Mouse (Mus musculus) kidney, embryonic 15.5 days (tissue): ENCODE results near the gene Gm49394. TPM values are rescaled to one million over a fixed set of nuclear protein-coding genes. Genes with fewer than 3 reads are reported as not detected.

Source experiments
- ATAC-seq: fragments of 200-750 bp; cut with Nextera tagmentation; replicated peaks from 2 replicates; pipeline ENCODE4 v1.8.0; 2017; ENCODE audit warnings: moderate TSS enrichment; ENCODE audit not compliant: low FRiP score
- H3K27ac ChIP-seq: fragments of 300-500 bp; sonication (generic); 2 replicates; pipeline ENCODE4 v1.5.1; 2015; ENCODE audit warnings: mild to moderate bottlenecking, inconsistent platforms
- H3K27me3 ChIP-seq: fragments of 300-500 bp; sonication (generic); 2 replicates; pipeline ENCODE4 v1.6.1; 2015; ENCODE audit warnings: inconsistent platforms
- H3K36me3 ChIP-seq: fragments of 300-500 bp; sonication (generic); 2 replicates; pipeline ENCODE4 v1.6.1; 2015; ENCODE audit warnings: inconsistent platforms
- H3K4me1 ChIP-seq: fragments of 300-500 bp; sonication (generic); 2 replicates; pipeline ENCODE4 v1.6.1; 2015; ENCODE audit warnings: inconsistent platforms
- H3K4me2 ChIP-seq: fragments of 300-500 bp; sonication (generic); 2 replicates; pipeline ENCODE4 v1.6.1; 2015; ENCODE audit warnings: moderate library complexity, mild to moderate bottlenecking, inconsistent platforms
- H3K4me3 ChIP-seq: fragments of 300-500 bp; sonication (generic); replicated peaks from 2 replicates; pipeline ENCODE4 v1.5.1; 2015; ENCODE audit warnings: mild to moderate bottlenecking, inconsistent platforms
- H3K9ac ChIP-seq: fragments of 300-500 bp; sonication (generic); 2 replicates; pipeline ENCODE4 v1.6.1; 2015; ENCODE audit warnings: mild to moderate bottlenecking, inconsistent platforms
- H3K9me3 ChIP-seq: fragments of 300-500 bp; sonication (generic); replicated peaks from 2 replicates; pipeline ENCODE4 v1.6.1; 2016; ENCODE audit warnings: inconsistent platforms
- WGBS: fragments of 180-500 bp; shearing (Covaris S2); methylation state at CpG from one replicate; pipeline ENCODE4 v1.1.7; 2015; ENCODE audit warnings: mixed read lengths; 5-methylcytosine and 5-hydroxymethylcytosine counted together
- polyA plus RNA-seq: library from polyadenylated mRNA; unstranded; fragments of >200 nt; fragmentation: Nextera tagmentation; extraction: Ambion mirVana; gene quantifications from 2 replicates; pipeline ENCODE4 v1.2.1, GENCODE M21; 2015

Gene Gm49394
- polyA plus RNA-seq: not detected in 2 replicates

DNA sequence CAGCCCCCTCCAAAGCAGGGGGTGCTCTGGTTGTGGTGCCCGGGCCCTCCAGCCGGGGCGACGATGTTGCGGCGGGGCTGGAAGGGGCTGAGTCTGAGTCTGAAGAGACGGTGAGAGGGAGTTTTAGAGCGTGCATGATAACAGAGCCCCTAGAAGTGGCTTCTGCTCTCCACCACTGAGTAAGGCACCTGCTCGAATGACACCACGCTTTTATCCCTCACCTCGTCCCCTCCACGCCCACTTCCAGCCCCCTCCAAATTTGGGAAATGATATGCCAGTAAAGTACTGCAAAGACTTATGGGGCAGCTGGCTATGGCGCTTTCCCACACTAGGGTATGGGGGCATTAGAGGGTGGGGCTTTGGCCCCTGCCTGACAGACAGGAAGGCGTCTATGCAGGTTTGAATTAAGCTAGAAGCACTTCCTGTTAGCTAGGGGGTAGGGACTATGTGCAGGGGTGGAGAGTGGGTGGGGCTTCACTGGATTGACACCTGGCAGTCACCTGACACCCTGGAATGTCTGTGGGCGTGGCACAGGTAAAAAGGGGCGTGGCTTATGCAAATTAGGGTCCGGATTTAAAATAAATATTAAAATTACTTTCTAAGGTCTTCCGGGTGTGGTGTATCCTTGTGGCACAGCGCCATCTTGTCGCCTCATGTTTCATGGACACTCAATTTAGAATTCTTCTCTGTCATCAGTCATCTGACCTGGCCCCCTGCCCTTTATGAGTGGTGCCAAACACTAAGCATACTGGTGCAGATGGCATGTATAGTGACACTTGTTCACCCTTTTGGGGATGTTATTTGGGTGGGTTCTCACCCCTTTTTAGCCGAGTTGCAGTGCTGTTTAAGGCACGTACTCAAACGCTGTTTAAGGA lies at the start of gene Gm49394:
Gm49394 (minus strand) TSS at position 192 of the 875 bp plus-strand sequence.
- Histone ChIP-seq H3K9me3 (peaks cover 27% of the 10 kb centered on the region), H3K4me1 (peaks cover 6% of the 10 kb centered on the region; the same call in 1 of the 2 replicates), H3K4me3 (no peak within 1 kb of the TSS), H3K4me2 (no peak within 1 kb of the TSS), H3K27ac (no peak within 1 kb of the TSS), H3K9ac (no peak within 1 kb of the TSS), H3K36me3 (peaks cover 24% of the 10 kb centered on the region), H3K27me3 (peaks cover 19% of the 10 kb centered on the region)
- WGBS: 85% methylated on average over 23 of the region's 23 CpGs
- ATAC-seq: no peak

GRCm38 (mm10) chr7:142714783-142715498 lies 45.2 kb upstream of the Gm49394 start:
- ATAC-seq: no peak
- Histone ChIP-seq H3K36me3 (no peaks in the 10 kb centered on the region), H3K27me3 (no peaks in the 10 kb centered on the region), H3K9me3 (no peaks in the 10 kb centered on the region), H3K4me2 (peak overlapping the region; percentile 56), H3K4me1 (peaks cover 2% of the 10 kb centered on the region), H3K4me3 (no peak overlapping the region; the same call in 1 of the 2 replicates), H3K27ac (no peak overlapping the region), H3K9ac (0 out of 2 replicates have a peak overlapping the region, but pooled peaks have one; percentile 26)
- WGBS: 12% methylated on average over 8 of the region's 8 CpGs

- Histone ChIP-seq H3K9me3 (no peaks in the 10 kb centered on the region), H3K4me2 (no peak overlapping the region), H3K4me3 (no peak overlapping the region), H3K27ac (no peak overlapping the region), H3K4me1 (no peaks in the 10 kb centered on the region), H3K9ac (no peak overlapping the region), H3K36me3 (no peaks in the 10 kb centered on the region), H3K27me3 (no peaks in the 10 kb centered on the region)
- WGBS: 90% methylated on average over 2 of the region's 2 CpGs
- no peak for ATAC-seq
These were observed 37.1 kb upstream of the Gm49394 start for GRCm38 (mm10) chr7:142706873-142707272.

GRCm38 (mm10) chr7:142699334-142699860 lies 29.7 kb upstream of the Gm49394 start:
- Histone ChIP-seq H3K4me1 (no peaks in the 10 kb centered on the region), H3K4me2 (no peak overlapping the region), H3K4me3 (no peak overlapping the region), H3K36me3 (no peaks in the 10 kb centered on the region), H3K9me3 (no peaks in the 10 kb centered on the region), H3K27me3 (no peaks in the 10 kb centered on the region), H3K9ac (no peak overlapping the region), H3K27ac (no peak overlapping the region)
- no peak for ATAC-seq
- WGBS: 70% methylated on average over 5 of the region's 5 CpGs

DNA sequence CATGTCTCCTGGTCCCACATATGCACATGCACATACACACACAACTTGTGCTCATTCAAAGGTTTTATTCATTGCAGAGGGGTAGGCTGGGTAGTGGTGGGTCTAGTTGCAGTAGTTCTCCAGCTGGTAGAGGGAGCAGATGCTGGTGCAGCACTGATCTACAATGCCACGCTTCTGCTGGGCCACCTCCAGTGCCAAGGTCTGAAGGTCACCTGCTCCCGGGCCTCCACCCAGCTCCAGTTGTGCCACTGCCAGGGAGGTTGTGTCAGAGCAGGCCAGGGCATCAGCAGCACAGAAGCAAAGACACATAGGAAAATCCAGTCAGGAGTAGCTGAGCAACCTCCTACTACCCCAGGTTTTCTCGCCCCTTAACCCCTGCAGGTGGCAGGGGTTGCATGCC lies 8.9 kb upstream of the Gm49394 start:
- no peak overlapping the region for H3K9ac ChIP-seq
- H3K4me2 ChIP-seq: no peak overlapping the region
- H3K4me1 ChIP-seq: 0 out of 2 replicates have a peak, but pooled peaks cover 3% of the 10 kb centered on the region
- H3K27ac ChIP-seq: no peak overlapping the region
- H3K9me3 ChIP-seq: no peaks in the 10 kb centered on the region
- no peak for ATAC-seq
- no peak overlapping the region for H3K4me3 ChIP-seq
- 91% methylated on average over 3 of the region's 3 CpGs for WGBS
- no peaks in the 10 kb centered on the region for H3K27me3 ChIP-seq
- H3K36me3 ChIP-seq: no peaks in the 10 kb centered on the region

DNA sequence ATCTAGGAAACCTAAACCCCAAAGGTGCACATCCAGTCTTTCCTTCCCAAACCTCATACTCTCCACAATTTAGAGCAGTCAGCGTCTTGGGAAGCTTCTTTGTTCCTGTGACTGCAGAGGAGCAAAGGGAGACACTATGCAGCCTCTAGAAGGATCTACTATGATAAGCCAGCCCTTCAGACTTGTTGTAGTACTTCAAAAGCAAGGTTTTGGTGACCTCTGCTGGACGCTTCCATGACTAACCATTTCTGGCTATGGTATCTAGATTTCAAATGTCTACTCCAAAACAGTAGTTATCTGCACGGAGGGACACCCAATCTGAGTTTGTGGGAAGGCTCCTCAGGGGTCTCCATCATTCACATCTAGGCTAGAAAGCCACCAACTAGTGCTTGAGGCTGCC lies 5.9 kb upstream of the Gm49394 start:
- 4% methylated on average over 3 of the region's 3 CpGs for WGBS
- no peak overlapping the region for H3K9ac ChIP-seq
- no peak for ATAC-seq
- no peak overlapping the region for H3K4me3 ChIP-seq
- H3K4me1 ChIP-seq: 0 out of 2 replicates have a peak, but pooled peaks cover 3% of the 10 kb centered on the region
- peaks cover 10% of the 10 kb centered on the region; the same call in 1 of the 2 replicates for H3K9me3 ChIP-seq
- no peaks in the 10 kb centered on the region for H3K27me3 ChIP-seq
- no peak overlapping the region for H3K27ac ChIP-seq
- H3K4me2 ChIP-seq: no peak overlapping the region
- H3K36me3 ChIP-seq: no peaks in the 10 kb centered on the region

- H3K27ac ChIP-seq: no peak overlapping the region
- no peaks in the 10 kb centered on the region for H3K27me3 ChIP-seq
- H3K4me3 ChIP-seq: no peak overlapping the region
- WGBS: 69% methylated on average over 6 of the region's 6 CpGs
- no peak; the same call in 1 of the 2 replicates for ATAC-seq
- no peaks in the 10 kb centered on the region for H3K36me3 ChIP-seq
- peaks cover 14% of the 10 kb centered on the region for H3K9me3 ChIP-seq
- H3K4me1 ChIP-seq: 0 out of 2 replicates have a peak, but pooled peaks cover 3% of the 10 kb centered on the region
- no peak overlapping the region for H3K9ac ChIP-seq
- H3K4me2 ChIP-seq: no peak overlapping the region
These were observed 5.4 kb upstream of the Gm49394 start for GRCm38 (mm10) chr7:142675141-142675540.

GRCm38 (mm10) chr7:142672120-142672519 lies 2.4 kb upstream of the Gm49394 start:
- 11% methylated on average over 4 of the region's 4 CpGs for WGBS
- ATAC-seq: no peak

GRCm38 (mm10) chr7:142671067-142671466 lies 1.3 kb upstream of the Gm49394 start:
- no peak for ATAC-seq
- peaks cover 8% of the 10 kb centered on the region; the same call in 1 of the 2 replicates for H3K4me1 ChIP-seq
- WGBS: 96% methylated on average over 1 of the region's 1 CpGs
- H3K36me3 ChIP-seq: peaks cover 24% of the 10 kb centered on the region
- H3K4me3 ChIP-seq: no peak overlapping the region
- H3K9me3 ChIP-seq: peaks cover 27% of the 10 kb centered on the region
- H3K27ac ChIP-seq: no peak overlapping the region
- H3K4me2 ChIP-seq: no peak overlapping the region
- no peak overlapping the region for H3K9ac ChIP-seq
- H3K27me3 ChIP-seq: peaks cover 8% of the 10 kb centered on the region

More at GRCm38 (mm10) chr7:142672120-142672519, 2.4 kb upstream of the Gm49394 start:
- no peak overlapping the region for H3K4me2 ChIP-seq
- H3K36me3 ChIP-seq: peaks cover 22% of the 10 kb centered on the region
- H3K4me1 ChIP-seq: peaks cover 6% of the 10 kb centered on the region; the same call in 1 of the 2 replicates
- H3K27ac ChIP-seq: no peak overlapping the region
- H3K9me3 ChIP-seq: peaks cover 27% of the 10 kb centered on the region
- H3K27me3 ChIP-seq: peaks cover 2% of the 10 kb centered on the region; the same call in 1 of the 2 replicates
- H3K4me3 ChIP-seq: no peak overlapping the region
- H3K9ac ChIP-seq: no peak overlapping the region

DNA sequence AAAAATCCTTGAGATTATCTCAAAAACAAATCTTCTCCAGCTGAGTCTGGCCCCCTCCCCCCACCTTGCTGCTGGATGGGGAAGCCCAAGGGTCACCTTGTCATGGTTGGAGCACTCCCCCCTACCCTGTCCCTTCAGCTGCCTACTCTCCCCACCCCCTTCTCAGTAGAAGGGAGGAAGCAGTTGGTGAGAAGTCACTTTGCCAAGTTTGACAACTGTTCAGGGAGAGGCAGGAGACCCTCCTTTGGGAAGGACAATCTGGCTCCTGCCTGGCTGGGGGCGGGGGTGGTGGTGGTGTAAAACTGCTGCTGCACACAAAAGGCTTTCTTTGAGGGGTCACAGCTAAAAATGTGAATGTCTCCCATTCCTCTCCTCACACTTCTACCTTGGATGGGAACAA lies 1.4 kb downstream of the Gm49394 start:
- H3K27ac ChIP-seq: no peak overlapping the region
- WGBS: 85% methylated on average over 1 of the region's 1 CpGs
- ATAC-seq: no peak
- peaks cover 24% of the 10 kb centered on the region for H3K36me3 ChIP-seq
- peaks cover 27% of the 10 kb centered on the region for H3K9me3 ChIP-seq
- H3K27me3 ChIP-seq: peaks cover 36% of the 10 kb centered on the region
- H3K4me1 ChIP-seq: peaks cover 19% of the 10 kb centered on the region
- no peak overlapping the region for H3K9ac ChIP-seq
- no peak overlapping the region for H3K4me2 ChIP-seq
- H3K4me3 ChIP-seq: no peak overlapping the region

- ATAC-seq: no peak
- Histone ChIP-seq H3K4me3 (no peak overlapping the region), H3K27ac (peak overlapping the region; percentile 41; the same call in 1 of the 2 replicates), H3K4me2 (no peak overlapping the region), H3K9ac (no peak overlapping the region), H3K27me3 (peaks cover 44% of the 10 kb centered on the region), H3K36me3 (peaks cover 24% of the 10 kb centered on the region), H3K4me1 (peaks cover 22% of the 10 kb centered on the region), H3K9me3 (peaks cover 27% of the 10 kb centered on the region)
- WGBS: 98% methylated on average over 18 of the region's 18 CpGs
These were observed 2.2 kb downstream of the Gm49394 start for GRCm38 (mm10) chr7:142667521-142667920.
